Mouse (Mus musculus) MEL (cell line): ENCODE data around the gene Fkbp4. TPM values are rescaled to one million over a fixed set of nuclear protein-coding genes. Genes with fewer than 3 reads are reported as not detected.

Source experiments
- DNase-seq: peaks from one replicate; pipeline ENCODE4 v3.0.0; 2011; ENCODE audit warnings: low read depth, low spot score
- H3K27ac ChIP-seq: 2 replicates; pipeline ENCODE4 v1.5.1; 2012; ENCODE audit warnings: low read depth, mild to moderate bottlenecking, control low read depth, low read length, moderate library complexity; ENCODE audit not compliant: control insufficient read depth
- H3K27me3 ChIP-seq, 2 experiments: fragments of 150-350 bp in 1 of 2; sonication (generic) in 1 of 2; 2 replicates each; pipeline ENCODE4 v1.6.1; 2012; ENCODE audit warnings: low read length in 2 of 2, mild to moderate bottlenecking in 2 of 2, improper control_type of control experiment in 1 of 2, moderate library complexity in 1 of 2; ENCODE audit not compliant: insufficient read depth in 2 of 2, control insufficient read depth in 1 of 2
- H3K36me3 ChIP-seq, 2 experiments: 2 replicates each; pipeline ENCODE4 v1.6.1; 2012 to 2014; ENCODE audit warnings: low read length in 2 of 2, improper control_type of control experiment in 1 of 2, inconsistent platforms in 1 of 2, mild to moderate bottlenecking in 1 of 2; ENCODE audit not compliant: insufficient read depth in 2 of 2, control insufficient read depth in 1 of 2
- H3K4me1 ChIP-seq, 2 experiments: fragments of 150-350 bp in 1 of 2; sonication (generic) in 1 of 2; 2 replicates each; pipeline ENCODE4 v1.6.1; 2012; ENCODE audit warnings: low read length in 2 of 2, improper control_type of control experiment in 1 of 2, mild to moderate bottlenecking in 1 of 2; ENCODE audit not compliant: insufficient read depth in 2 of 2, control insufficient read depth in 1 of 2
- H3K4me3 ChIP-seq, 2 experiments: fragments of 150-350 bp in 1 of 2; sonication (generic) in 1 of 2; 2 replicates each; pipeline ENCODE4 v1.5.1; 2012; ENCODE audit warnings: low read depth in 2 of 2, low read length in 2 of 2, mild to moderate bottlenecking in 2 of 2, moderate library complexity in 2 of 2, control low read depth in 1 of 2, improper control_type of control experiment in 1 of 2; ENCODE audit not compliant: control insufficient read depth in 1 of 2, insufficient read depth in 1 of 2
- H3K79me2 ChIP-seq: 2 replicates; pipeline ENCODE4 v1.6.1; 2012; ENCODE audit warnings: mild to moderate bottlenecking, low read length, moderate library complexity; ENCODE audit not compliant: control insufficient read depth, poor library complexity, insufficient read depth
- H3K9ac ChIP-seq: 2 replicates; pipeline ENCODE4 v1.6.1; 2012; ENCODE audit warnings: low read depth, mild to moderate bottlenecking, control low read depth, low read length, moderate library complexity; ENCODE audit not compliant: control insufficient read depth, poor library complexity, severe bottlenecking
- H3K9me3 ChIP-seq: fragments of 150-350 bp; sonication (generic); replicated peaks from 2 replicates; pipeline ENCODE4 v1.6.1; 2012; ENCODE audit warnings: mild to moderate bottlenecking, low read length, improper control_type of control experiment, moderate library complexity; ENCODE audit not compliant: insufficient read depth
- CHD1 ChIP-seq: IDR thresholded peaks from 2 replicates; pipeline ENCODE4 v1.6.1; 2012; ENCODE audit warnings: low read depth, mild to moderate bottlenecking, inconsistent platforms, low read length, improper control_type of control experiment
- E2F4 ChIP-seq: IDR thresholded peaks from 2 replicates; pipeline ENCODE4 v1.6.1; 2011; ENCODE audit warnings: low read depth, low read length, improper control_type of control experiment, borderline replicate concordance
- ETS1 ChIP-seq: IDR thresholded peaks from 2 replicates; pipeline ENCODE4 v1.6.1; 2012; ENCODE audit warnings: low read depth, mild to moderate bottlenecking, inconsistent platforms, low read length, improper control_type of control experiment, moderate library complexity
- HCFC1 ChIP-seq: IDR thresholded peaks from 2 replicates; pipeline ENCODE4 v1.6.1; 2012; ENCODE audit warnings: low read depth, mild to moderate bottlenecking, inconsistent platforms, low read length, improper control_type of control experiment, moderate library complexity
- MAFK ChIP-seq: IDR thresholded peaks from 2 replicates; pipeline ENCODE4 v1.6.1; 2011; ENCODE audit warnings: low read depth, mild to moderate bottlenecking, low read length, improper control_type of control experiment, borderline replicate concordance
- MAX ChIP-seq: IDR thresholded peaks from 2 replicates; pipeline ENCODE4 v1.6.1; 2011; ENCODE audit warnings: low read length, improper control_type of control experiment
- MEF2A ChIP-seq: IDR thresholded peaks from 2 replicates; pipeline ENCODE4 v1.6.1; 2014; ENCODE audit warnings: low read depth, mild to moderate bottlenecking, inconsistent platforms, low read length, improper control_type of control experiment; ENCODE audit not compliant: poor library complexity, insufficient replicate concordance, severe bottlenecking; ENCODE audit errors: extremely low read depth
- NELFE ChIP-seq: IDR thresholded peaks from 2 replicates; pipeline ENCODE4 v1.6.1; 2011; ENCODE audit warnings: low read depth, low read length, improper control_type of control experiment
- NRF1 ChIP-seq: IDR thresholded peaks from 2 replicates; pipeline ENCODE4 v1.6.1; 2014; ENCODE audit warnings: low read depth, mild to moderate bottlenecking, inconsistent platforms, low read length, improper control_type of control experiment, moderate library complexity; ENCODE audit not compliant: poor library complexity, insufficient read depth, severe bottlenecking
- POLR2A ChIP-seq, 2 experiments: IDR thresholded peaks; 2 replicates each; pipeline ENCODE4 v1.6.1; 2011 to 2012; ENCODE audit warnings: low read length in 2 of 2, mild to moderate bottlenecking in 2 of 2, control low read depth in 1 of 2, improper control_type of control experiment in 1 of 2, low read depth in 1 of 2, moderate library complexity in 1 of 2; ENCODE audit not compliant: control insufficient read depth in 1 of 2, insufficient read depth in 1 of 2, poor library complexity in 1 of 2
- POLR2AphosphoS2 ChIP-seq: IDR thresholded peaks from 2 replicates; pipeline ENCODE4 v1.6.1; 2011; ENCODE audit warnings: low read length, improper control_type of control experiment
- POLR2AphosphoS5 ChIP-seq: IDR thresholded peaks from 2 replicates; pipeline ENCODE4 v1.6.1; 2012; ENCODE audit warnings: low read depth, borderline replicate concordance, mild to moderate bottlenecking, inconsistent platforms, low read length, moderate library complexity, mixed read lengths
- SIN3A ChIP-seq: IDR thresholded peaks from 2 replicates; pipeline ENCODE4 v1.6.1; 2012; ENCODE audit warnings: low read length, improper control_type of control experiment, inconsistent platforms
- TAL1 ChIP-seq: IDR thresholded peaks from 2 replicates; pipeline ENCODE4 v1.6.1; 2012; ENCODE audit warnings: mild to moderate bottlenecking, inconsistent platforms, low read length, moderate library complexity, mixed read lengths
- TBP ChIP-seq: IDR thresholded peaks from 2 replicates; pipeline ENCODE4 v1.8.0; 2011; ENCODE audit warnings: low read depth, low read length, improper control_type of control experiment
- TCF12 ChIP-seq: IDR thresholded peaks from 2 replicates; pipeline ENCODE4 v1.6.1; 2014; ENCODE audit warnings: low read depth, mild to moderate bottlenecking, inconsistent platforms, low read length, improper control_type of control experiment, moderate library complexity
- UBTF ChIP-seq: IDR thresholded peaks from 2 replicates; pipeline ENCODE4 v1.6.1; 2012; ENCODE audit warnings: low read depth, mild to moderate bottlenecking, inconsistent platforms, low read length, improper control_type of control experiment, moderate library complexity, borderline replicate concordance; ENCODE audit not compliant: insufficient read depth
- USF1 ChIP-seq: IDR thresholded peaks from 2 replicates; pipeline ENCODE4 v1.6.1; 2014; ENCODE audit warnings: low read depth, mild to moderate bottlenecking, inconsistent platforms, low read length, improper control_type of control experiment, moderate library complexity
- ZC3H11A ChIP-seq: IDR thresholded peaks from 2 replicates; pipeline ENCODE4 v1.6.1; 2012; ENCODE audit warnings: low read depth, mild to moderate bottlenecking, inconsistent platforms, low read length, improper control_type of control experiment
- ZKSCAN1 ChIP-seq: IDR thresholded peaks from 2 replicates; pipeline ENCODE4 v1.6.1; 2012; ENCODE audit warnings: low read depth, mild to moderate bottlenecking, inconsistent platforms, low read length, improper control_type of control experiment, moderate library complexity
- ZMIZ1 ChIP-seq: IDR thresholded peaks from 2 replicates; pipeline ENCODE4 v1.6.1; 2012; ENCODE audit warnings: low read depth, mild to moderate bottlenecking, inconsistent platforms, low read length, improper control_type of control experiment, moderate library complexity
- polyA plus RNA-seq, 2 experiments: library from polyadenylated mRNA; stranded (reverse) in 1 of 2; unstranded in 1 of 2; fragments of >175 nt in 1 of 2; fragments of >200 nt in 1 of 2; gene quantifications; 2 replicates each; pipeline versions ENCODE4 v1.2.1 to v1.2.4; 2012; ENCODE audit warnings: low replicate concordance in 2 of 2, low read depth in 1 of 2; ENCODE audit not compliant: insufficient read length in 2 of 2, insufficient read depth in 1 of 2, missing spikeins in 1 of 2
- total RNA-seq: library from RNA; depleted of rRNA; stranded (reverse); fragments of 300-350 nt; gene quantifications from 2 replicates; pipeline ENCODE4 v1.2.3, GENCODE M21; 2012

Fkbp4 gene
- total and polyA plus RNA-seq, 3 experiments = 333 to 934 (median 426) TPM

GRCm38 (mm10) chr6:128404708-128405107, 33.8 kb downstream of the Fkbp4 start:
- Histone ChIP-seq H3K79me2 (no peaks in the 10 kb centered on the region), H3K27ac (no peak overlapping the region), H3K36me3 (no peaks in the 10 kb centered on the region), H3K9ac (no peak overlapping the region), H3K27me3 (no peaks in the 10 kb centered on the region), H3K4me1 (no peaks in the 10 kb centered on the region), H3K9me3 (no peaks in the 10 kb centered on the region), H3K4me3 (no peak overlapping the region)
- DNase-seq = no peak
- TF ChIP-seq POLR2A (IDR thresholded peaks at IDR 0.05; ENCODE audit: control insufficient read depth in 1 of 2, insufficient read depth in 1 of 2, low read depth in 1 of 2, low read length in 2 of 2, poor library complexity in 1 of 2) = no peak

DNA sequence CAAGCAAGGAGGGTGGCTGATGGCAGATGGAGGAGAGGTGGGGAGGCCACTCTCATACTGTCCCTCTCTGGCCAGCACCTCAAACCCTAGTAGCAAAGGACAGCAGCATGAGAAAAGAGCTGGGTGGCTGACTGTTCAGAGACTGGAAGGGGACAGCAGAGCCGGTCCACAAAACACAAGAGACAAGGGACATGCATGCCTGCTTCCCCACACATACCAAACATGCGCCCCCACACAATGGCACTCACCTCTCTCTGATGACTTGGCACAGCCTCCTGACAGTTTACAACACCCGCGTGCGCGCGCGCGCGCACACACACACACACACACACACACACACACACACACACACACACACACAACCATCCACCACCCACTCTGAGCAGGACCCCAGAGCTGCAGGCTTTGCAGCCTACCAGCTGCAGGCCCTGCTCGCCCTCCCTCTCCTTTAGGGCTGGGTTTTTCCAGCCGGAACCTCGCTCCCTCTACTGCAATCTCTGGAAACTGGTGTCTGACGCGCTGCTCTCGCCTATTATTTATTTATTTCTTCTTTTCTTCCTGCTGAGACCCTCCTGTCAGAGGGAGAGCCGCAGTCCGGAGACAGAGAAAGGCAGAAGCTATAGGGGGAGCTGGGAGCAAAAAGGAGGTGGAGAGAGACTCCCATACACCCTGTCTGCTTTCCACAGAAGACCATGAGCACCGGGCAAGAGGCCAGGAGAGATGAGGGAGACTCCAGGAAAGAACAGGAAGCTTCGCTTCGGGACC, 38.9 kb downstream of the Fkbp4 start:
- Histone ChIP-seq H3K27ac (no peak overlapping the region), H3K4me3 (no peak overlapping the region), H3K9me3 (no peaks in the 10 kb centered on the region), H3K27me3 (no peaks in the 10 kb centered on the region; a peak in 1 of 4 replicates), H3K4me1 (no peaks in the 10 kb centered on the region), H3K36me3 (no peaks in the 10 kb centered on the region), H3K9ac (no peak overlapping the region), H3K79me2 (no peaks in the 10 kb centered on the region)
- no peak for TF ChIP-seq TAL1
- TF ChIP-seq MAFK = no peak
- TF ChIP-seq POLR2AphosphoS5 = no peak
- no peak for TF ChIP-seq MAX
- no peak for TF ChIP-seq USF1
- no peak for TF ChIP-seq NELFE
- TF ChIP-seq TBP = no peak
- no peak for TF ChIP-seq HCFC1
- no peak for TF ChIP-seq UBTF
- TF ChIP-seq MEF2A = no peak
- TF ChIP-seq CHD1 = no peak
- no peak for TF ChIP-seq SIN3A
- TF ChIP-seq ZMIZ1 = no peak
- no peak for TF ChIP-seq ETS1
- TF ChIP-seq ZC3H11A = no peak
- TF ChIP-seq NRF1 = no peak
- no peak for TF ChIP-seq ZKSCAN1
- no peak for TF ChIP-seq POLR2AphosphoS2
- TF ChIP-seq E2F4 = no peak
- TF ChIP-seq TCF12 = no peak
- DNase-seq = no peak
